Mouse (Mus musculus): ENCODE results near the gene Fam118b.

The Fam118b gene

DNA sequence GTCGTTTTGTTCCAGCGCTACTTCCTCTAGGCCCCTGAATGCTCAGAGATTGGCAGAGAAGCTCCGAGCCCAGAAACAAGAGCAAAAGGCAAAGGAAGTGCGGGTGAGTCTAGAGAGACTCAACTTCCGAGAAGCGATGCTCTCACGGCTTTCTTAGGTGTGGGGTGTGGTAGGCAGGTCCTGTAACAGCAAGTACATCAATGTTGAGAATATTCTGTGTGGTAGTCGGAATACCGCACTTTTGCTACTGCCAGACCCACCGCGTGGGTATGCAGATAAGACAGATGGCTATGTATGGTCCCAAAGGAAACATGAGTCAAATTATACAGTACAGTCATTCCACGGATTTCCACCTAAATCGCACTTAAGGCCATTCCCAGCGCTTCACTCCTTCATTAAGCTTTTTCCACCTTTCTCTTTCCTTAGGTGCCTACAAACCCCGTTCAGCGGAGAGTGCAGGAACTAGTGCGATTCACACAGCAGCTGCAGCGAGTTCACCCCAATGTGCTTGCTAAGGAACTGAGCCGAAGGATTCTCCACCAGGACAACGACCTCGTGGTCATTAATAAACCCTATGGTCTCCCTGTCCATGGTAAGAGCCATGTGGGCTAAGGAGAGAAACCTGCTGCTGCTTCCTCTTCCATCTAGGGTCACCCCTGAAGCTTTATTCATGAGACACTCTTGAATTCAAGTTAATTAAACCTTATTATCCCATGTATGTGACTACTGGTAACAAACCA lies 541 bp upstream of the Fam118b start:
- ATAC-seq (ENCODE audit: insufficient number of reproducible peaks, low FRiP score, low TSS enrichment), result no peak

DNA sequence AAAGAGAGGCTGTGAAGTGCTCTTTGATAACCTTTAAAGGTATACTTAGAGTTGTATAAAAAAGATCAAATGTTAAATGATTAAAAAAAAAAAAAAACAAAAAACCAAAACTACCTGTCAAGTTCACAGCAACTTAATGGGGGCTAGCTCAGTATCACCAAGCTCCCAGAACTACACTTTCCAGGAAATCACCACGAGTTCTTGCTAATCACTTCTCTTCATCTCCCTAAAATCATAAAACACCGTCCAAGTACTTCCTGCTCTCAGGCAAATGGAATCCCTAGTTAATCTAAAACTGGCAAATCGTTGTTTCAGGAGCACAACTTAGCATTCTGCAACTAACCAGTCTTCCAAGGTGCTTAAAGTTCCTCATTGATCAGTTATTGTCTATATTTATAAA lies 3.1 kb downstream of the Fam118b start:
- no peak for ATAC-seq (ENCODE audit: insufficient number of reproducible peaks, low FRiP score, low TSS enrichment)

DNA sequence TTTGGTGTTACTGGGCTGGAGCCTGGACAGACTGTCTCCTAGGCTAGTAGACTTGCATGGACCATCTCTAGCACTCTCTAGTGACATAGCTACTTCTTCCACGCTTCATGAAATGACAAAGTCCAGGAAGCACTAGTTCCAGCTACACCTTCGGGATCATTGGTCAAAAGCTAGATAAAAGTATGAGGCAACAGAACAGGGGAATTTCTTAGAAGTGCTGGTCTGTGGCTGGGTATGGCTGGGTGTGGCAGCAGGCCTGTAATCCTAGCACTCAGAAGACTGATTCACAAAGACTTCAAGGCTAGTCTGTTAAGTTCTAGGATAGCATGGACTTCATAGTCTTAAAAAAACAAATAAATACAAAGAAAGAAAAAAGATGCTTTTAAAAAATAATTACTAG lies 4.2 kb downstream of the Fam118b start:
- no peak for ATAC-seq (ENCODE audit: insufficient number of reproducible peaks, low FRiP score, low TSS enrichment)

DNA sequence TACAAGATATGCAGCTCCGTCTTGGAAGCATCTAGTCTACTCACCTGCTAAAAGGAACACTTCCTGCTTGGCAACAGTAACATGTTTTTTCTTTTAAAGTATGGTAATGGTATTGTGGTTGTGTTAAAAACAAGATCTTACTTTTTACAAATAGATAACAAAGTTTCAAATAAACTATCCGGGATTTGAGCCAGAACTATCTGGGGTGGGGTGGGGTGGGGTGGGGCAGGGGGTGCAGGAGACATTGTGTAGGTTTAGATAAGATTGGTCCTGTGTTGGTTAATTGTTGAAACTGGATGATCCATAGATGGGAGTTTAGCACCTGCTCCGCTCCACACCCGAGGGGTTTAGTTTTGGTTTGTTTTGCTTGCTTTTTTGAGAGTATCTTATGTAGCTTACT lies 5.2 kb downstream of the Fam118b start:
- no peak for ATAC-seq (ENCODE audit: insufficient number of reproducible peaks, low FRiP score, low TSS enrichment)

DNA sequence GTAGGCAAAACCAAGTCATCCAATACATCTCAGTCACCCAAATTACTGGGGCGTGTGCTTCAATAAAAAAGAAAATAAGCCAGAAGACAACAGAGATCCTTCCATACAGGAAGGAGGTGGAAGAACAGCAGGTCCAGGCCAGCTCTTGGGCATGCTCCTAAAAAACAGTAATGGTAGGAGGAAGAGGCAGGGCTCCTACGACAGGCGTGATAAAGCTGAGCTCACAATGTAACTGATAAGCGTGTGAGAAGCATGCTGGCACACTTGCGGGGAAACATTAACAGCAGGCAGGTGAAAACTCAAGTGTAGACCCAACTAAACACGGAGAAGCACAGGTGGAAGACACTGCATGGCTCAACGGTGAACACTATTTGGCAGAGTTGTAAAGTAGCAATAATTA lies 10.2 kb downstream of the Fam118b start:
- ATAC-seq (ENCODE audit: insufficient number of reproducible peaks, low FRiP score, low TSS enrichment), result no peak

DNA sequence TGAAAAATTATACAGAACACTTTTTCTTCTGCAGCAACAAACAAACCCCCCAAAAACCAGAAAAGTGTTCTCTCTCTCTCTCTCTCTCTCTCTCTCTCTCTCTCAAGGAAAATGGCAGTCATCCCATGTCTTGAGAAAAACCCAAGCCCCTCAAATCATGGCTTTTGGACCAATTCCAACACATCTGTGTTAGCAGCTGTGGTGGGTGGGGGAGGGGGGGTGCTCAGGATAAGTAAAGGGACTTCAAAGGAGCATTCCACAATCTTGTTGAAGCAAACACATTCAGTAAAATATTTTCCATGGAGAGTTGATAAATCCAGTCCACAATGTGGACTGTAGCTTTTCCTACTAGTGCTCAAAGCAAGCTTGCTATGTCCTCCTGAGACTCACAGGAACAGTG lies 18.1 kb downstream of the Fam118b start:
- ATAC-seq (ENCODE audit: insufficient number of reproducible peaks, low FRiP score, low TSS enrichment), result no peak

DNA sequence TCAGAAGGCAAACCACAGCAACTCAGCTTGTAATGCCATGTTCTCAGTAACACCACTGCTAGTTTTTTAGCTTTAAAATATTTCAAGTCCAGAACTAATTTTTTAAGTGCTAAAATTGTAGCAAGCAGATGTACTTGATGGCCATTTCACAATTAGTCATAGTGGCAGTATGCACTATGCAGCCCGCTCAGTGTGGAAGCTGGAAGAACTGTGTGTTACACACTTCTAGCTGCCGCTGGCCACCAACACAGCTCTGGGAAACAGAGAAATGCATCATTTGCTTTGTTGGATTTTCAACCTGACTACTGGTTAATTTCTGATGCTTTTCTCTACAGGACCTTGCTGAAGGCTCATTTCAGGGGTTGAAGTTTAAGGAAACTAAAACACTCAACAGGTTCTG lies 20.2 kb downstream of the Fam118b start:
- no peak for ATAC-seq (ENCODE audit: insufficient number of reproducible peaks, low FRiP score, low TSS enrichment)

DNA sequence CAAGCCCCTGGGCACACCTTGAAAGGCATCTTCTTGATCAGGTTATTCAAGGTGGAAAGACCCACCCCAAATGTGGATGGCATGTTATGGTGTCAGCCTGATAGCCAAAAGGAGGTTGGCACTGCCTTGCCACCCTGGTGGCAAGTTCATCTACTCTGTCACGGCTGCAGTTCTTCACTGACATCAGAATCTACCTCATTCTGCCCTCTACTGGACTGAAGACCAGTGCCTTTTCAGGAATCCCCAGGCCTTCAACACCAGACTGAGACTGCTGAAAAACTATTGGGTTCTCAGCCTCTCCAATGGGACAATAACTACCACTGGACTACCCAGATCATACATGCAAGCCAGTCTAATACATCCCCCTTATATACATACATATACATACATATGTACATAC lies 27.9 kb downstream of the Fam118b start:
- no peak for ATAC-seq (ENCODE audit: insufficient number of reproducible peaks, low FRiP score, low TSS enrichment)

DNA sequence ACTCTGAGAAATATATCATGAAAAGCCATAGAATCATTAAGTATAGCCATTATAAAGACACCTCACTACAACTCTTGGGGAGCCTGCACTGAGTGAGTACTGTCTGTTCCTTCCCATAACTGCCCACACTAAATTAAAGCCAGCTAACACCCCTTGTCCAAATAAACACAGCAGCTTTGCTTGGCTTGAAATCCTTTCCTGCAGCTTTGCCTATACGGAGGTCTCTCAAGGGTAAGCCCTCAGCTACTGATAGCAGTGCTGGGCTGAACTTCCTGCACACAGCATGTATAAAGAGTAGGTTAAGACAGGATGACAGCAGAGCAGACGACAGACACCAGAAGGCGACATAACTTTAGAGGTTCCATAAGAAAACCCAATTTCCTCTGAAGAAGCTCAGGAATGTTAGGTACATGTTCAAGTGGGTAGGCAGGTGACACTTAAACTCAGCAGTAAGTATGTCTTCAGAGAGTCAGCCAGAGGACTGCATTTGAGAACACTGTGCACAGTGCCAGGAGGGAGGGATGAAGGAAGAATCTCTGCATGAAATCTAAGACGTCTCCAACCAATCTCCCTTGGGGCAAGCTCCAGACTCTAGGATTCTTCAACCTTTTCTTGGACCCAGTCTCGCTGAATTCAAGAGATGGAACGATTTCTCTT lies 28.6 kb downstream of the Fam118b start:
- no peak for ATAC-seq (ENCODE audit: insufficient number of reproducible peaks, low FRiP score, low TSS enrichment)

DNA sequence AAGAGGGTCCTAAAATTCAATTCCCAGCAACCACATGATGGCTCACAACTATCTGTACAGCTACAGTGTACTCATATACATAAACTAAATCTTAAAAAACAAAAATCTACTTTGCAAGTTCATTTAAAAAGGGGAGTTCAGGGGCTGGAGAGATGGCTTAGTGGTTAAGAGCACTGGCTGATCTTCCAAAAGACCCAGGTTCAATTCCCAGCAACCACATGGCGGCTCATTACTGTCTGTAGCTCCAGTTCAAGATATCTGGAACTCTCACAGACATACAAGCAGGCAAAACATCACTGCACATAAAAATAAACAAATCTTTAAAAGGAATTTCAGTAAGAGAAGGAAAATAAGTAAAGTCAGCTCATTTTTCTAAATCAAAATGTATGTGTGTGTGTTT lies 29.2 kb downstream of the Fam118b start:
- ATAC-seq (ENCODE audit: insufficient number of reproducible peaks, low FRiP score, low TSS enrichment), result no peak

DNA sequence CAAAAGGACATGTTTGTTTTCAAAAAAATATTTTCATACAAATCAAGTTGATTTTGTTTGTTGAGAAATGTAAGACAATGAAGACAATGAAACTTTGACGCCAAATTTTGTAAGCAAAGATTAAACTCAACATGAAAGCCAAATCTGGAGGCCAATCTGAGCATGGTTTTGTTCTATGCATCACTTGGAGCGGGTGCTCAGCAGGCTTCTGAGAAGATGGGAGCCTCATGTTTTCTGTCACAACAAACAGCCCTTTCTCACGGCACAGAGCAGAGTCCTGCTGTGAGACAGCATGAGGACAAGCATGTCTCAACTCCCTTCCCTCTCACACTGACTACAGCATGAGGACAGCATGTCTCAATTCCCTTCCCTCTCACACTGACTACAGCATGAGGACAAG lies 31.6 kb downstream of the Fam118b start:
- no peak for ATAC-seq (ENCODE audit: insufficient number of reproducible peaks, low FRiP score, low TSS enrichment)

DNA sequence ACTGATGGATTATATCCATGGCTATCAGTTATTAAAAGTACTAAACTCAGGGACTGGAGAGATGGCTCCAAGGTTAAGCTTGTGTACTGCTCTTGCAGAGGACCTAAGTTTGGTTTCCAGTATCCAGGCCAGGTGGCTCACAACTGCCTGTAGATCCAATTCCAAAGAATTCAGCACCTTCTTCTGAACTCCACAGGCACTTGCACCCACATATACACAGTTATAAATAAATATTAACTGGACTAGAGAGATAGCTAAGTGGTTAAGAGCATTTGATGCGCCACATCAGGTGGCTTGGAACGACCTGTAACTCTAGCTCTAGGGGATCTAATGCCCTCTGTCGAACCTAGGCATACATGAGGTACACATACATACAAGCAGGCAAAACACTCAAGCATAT lies 38.9 kb downstream of the Fam118b start:
- no peak for ATAC-seq (ENCODE audit: insufficient number of reproducible peaks, low FRiP score, low TSS enrichment)

DNA sequence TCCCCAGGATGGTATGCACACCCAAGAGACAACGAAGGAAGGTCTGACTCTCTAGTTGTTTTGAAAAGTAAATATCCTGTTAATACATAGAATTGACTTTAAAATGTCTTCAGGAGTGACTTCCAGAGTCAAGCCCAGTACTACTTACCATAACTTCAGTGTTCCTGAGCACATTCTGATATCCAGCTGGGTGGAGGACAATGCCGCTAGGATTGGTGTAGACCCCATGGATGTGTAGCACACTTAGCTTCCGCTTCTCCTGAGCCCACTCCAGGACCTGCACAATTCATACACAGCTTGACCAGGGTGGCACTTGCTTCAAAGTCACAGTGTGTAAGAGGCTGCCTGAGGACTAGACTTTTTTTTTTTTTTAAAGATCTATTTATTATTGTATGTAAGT lies 44.1 kb downstream of the Fam118b start:
- ATAC-seq (ENCODE audit: insufficient number of reproducible peaks, low FRiP score, low TSS enrichment), result no peak

DNA sequence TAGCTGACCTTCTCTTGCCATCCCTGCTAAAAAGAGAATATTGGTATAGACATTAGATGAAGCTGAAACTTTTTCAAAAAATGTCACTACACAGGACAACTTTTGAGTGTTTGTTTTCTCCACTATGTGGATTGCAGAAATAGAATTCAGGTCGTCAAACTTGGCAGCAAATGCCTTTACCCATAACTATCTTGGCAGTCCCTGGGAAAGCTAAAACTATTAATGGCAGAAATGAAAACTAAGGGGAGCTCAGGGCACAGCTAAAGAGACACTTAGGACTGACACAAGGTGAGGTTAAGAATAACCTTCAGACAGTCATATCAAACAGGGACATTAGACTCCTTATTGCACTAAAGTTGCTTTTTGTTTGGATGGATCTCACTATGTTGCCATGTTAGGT lies 49.6 kb downstream of the Fam118b start:
- ATAC-seq (ENCODE audit: insufficient number of reproducible peaks, low FRiP score, low TSS enrichment), result no peak

DNA sequence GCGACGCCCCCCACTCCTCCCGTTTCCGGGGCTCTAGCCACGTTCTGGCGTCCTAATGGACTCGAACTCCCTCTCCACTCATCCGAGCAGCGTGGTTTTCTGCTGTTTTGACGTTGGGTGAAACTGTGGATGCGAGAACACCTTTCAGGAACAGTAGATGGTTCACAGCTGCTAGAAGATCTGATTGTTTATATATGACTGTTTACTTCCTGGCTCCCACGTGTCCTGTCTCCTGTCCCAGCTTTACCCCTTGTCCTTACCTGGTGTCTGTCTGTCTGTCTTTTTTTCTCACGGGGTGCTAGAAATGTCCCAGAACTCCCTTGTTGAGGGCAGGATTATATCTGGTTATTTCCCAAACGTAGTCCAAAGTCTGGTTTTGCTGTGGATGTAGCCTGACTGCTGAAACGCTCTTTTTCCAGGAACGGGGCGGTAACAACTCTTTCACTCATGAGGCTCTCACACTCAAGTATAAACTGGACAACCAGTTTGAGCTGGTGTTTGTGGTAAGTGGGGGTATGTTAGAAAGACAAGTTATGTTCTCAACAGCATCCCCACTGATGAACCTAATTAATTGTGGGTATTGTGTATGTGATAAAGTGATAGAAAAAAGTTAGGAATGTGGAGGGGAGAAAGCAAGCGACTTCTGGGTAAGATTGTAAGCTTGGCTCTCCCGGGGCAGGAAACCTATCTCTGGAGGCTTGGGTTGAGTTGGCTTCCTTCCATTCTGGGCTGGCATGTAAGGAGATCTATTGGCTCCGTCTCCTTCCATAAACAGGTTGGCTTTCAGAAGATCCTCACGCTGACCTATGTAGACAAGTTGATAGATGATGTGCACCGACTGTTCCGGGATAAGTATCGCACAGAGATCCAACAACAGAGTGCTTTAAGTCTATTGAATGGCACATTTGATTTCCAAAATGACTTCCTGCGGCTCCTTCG lies 55.8 kb downstream of the Fam118b start:
- no peak for ATAC-seq (ENCODE audit: insufficient number of reproducible peaks, low FRiP score, low TSS enrichment)

DNA sequence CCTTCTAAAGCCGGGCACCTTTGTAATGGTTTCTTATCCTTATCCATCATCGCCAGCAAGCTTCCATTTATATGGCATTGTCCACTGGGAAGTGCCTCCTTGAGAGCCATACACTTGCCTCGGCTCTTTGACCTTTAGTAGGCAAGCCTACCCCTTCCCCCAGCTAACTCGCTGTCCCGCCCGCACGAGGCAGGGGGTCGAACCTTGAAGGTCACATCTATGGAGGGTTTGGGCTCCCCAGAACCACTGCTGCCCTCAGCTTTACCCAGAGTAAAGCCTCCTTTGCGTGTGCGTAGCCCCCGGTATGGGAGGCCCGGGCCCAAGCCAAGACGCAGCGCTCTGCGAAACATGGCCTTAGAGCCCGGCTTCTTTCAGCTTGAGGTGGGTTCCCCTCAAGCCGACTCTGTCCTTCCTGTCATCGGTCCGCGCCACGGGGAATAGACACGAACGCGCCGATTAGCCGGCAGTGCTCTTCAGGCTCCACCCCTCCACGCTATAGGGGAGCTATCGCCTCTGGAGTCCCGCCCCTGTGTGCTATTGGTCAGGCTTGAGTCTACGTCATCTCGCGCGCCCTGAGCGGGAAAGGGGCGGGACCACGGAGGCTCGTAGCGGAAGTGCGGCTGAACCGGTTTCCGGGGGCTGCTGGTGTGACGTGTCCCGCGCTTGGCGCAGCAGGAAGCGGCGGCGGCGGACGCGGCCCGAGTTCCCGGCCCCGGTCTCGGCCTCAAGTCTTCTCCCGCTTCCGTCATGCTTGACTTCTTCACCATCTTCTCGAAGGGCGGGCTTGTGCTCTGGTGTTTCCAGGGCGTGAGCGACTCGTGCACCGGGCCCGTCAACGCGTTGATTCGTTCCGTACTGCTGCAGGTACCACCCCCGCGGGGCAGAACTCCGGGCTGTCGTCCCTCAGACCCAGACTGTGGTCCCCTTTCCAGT lies 56.8 kb downstream of the Fam118b start, which contains the start of gene Foxred1:
Gene Foxred1 (minus strand): TSS at position 514 of the 933 bp plus-strand sequence.
- ATAC-seq (ENCODE audit: insufficient number of reproducible peaks, low FRiP score, low TSS enrichment), result peak; percentile 97

DNA sequence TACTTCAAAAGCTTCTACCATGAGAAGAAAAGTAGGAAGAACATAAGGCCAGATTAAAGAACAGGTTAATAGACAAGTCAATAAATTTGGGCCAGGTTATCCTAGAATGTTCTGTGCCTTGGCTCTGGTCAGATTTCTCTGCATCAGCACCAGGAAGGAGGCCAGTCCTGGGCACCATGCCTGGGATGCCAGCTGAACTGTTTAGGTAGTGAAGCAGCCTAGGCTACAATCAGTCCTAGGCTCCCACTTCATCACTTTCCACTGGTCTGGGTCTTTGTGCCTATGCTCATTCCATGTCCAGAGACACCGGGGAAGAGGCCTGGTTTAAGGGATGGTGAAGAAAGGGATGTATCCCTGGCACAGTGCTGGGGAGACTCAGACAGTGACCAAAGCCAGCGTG lies 63.2 kb downstream of the Fam118b start:
- ATAC-seq (ENCODE audit: insufficient number of reproducible peaks, low FRiP score, low TSS enrichment), result no peak

DNA sequence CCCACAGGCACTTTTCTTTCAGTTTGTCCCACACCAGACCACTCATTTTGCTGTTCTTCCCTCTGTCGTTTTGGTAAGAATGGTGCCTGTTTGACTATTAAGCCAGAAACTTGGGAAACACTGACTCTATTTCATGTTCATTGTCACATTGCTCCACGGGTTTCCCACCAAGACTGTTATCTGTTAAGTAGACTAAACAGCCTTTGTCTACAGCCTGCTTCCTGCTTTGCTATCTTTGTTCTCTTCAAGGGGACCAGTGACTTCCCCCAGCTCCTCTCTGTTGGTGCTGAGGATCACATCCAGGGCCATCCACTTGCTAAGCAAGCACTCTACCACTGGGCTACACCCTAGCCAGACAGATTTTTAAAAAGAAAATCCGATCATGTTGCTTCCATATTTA lies 64.1 kb downstream of the Fam118b start:
- ATAC-seq (ENCODE audit: insufficient number of reproducible peaks, low FRiP score, low TSS enrichment), result no peak

DNA sequence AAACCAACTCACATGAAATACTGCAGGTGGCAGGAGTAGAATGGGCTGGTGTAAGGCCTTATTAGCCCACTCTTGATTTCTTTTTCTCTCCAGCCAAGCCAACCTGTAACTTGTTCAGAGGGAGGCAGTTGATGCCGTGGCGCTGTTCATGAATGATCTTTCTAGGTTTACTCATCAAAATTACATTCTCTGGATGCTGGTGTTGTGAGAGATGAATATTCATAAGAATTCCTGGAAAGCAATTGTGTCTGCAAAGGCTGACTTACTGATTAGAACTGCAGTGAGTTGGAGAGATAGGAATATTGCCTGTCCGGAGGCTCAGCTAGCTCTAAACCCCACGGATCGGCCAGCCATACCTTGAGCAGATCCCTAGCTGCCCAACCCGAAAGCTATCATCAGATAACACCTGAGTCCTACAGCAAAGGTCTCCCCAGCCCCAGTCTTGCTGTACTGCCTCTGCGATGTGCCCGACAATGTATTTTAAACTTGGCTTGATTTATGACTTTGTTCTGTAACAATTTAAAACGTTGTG lies 67.0 kb downstream of the Fam118b start:
- no peak for ATAC-seq (ENCODE audit: insufficient number of reproducible peaks, low FRiP score, low TSS enrichment)

Data from cerebellum, adult (tissue).